Mouse (Mus musculus): ENCODE measurements around the gene Adgrv1. TPM values are rescaled to one million over a fixed set of nuclear protein-coding genes. Genes with fewer than 3 reads are reported as not detected.

The Adgrv1 gene
- polyA plus RNA-seq, 2 experiments: 0.55 to 0.96 TPM

- TF ChIP-seq POLR2A (IDR thresholded peaks at IDR 0.05; ENCODE audit: borderline replicate concordance, extremely low read depth, insufficient read depth, insufficient read length): no peak
- Histone ChIP-seq H3K4me2 (replicated peaks; ENCODE audit: low read depth, low read length, severe bottlenecking) (no peak overlapping the region), H3K27ac (replicated peaks; ENCODE audit: low read depth, low read length) (no peak overlapping the region), H3K36me3 (ENCODE audit: control insufficient read depth, insufficient read depth, low read length) (no peaks in the 10 kb centered on the region), H3K27me3 (ENCODE audit: control insufficient read depth, insufficient read depth, low read length) (no peaks in the 10 kb centered on the region), H3K9me3 (ENCODE audit: control insufficient read depth, low read length) (no peaks in the 10 kb centered on the region), H3K4me1 (ENCODE audit: control insufficient read depth, insufficient read depth, low read length) (peaks cover 4% of the 10 kb centered on the region; the same call in 1 of the 2 replicates), H3K9ac (ENCODE audit: low read depth, low read length, severe bottlenecking) (no peak overlapping the region), H3K4me3 (replicated peaks; ENCODE audit: low read length) (no peak overlapping the region)
- WGBS: 73% methylated on average over 4 of the region's 4 CpGs
- DNase-seq (ENCODE audit: low spot score) (no peak), ATAC-seq (ENCODE audit: low FRiP score, low read depth) (no peak)
Measured at GRCm38 (mm10) chr13:81133336-81133735, 499.6 kb downstream of the Adgrv1 start.

DNA sequence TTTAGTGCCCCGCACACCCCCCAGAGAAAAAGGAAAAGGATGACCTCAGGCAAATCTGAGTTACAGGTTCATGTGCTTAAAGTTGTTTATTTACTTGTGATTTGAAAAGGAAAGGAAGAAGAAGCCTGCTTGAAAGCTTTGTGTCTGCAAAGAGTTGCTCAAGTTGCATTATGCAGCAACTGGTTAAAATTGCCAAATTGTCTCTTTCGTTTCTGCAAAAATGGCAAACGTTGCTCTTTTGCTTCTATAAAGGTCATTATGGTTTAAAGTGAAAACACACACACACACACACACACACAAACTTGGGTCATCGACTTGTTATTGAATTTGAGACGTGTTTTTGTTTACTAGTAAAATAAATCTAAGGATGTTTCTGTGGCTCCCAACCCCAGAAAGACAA lies 500.3 kb downstream of the Adgrv1 start:
- DNase-seq (ENCODE audit: low spot score) (no peak), ATAC-seq (ENCODE audit: low FRiP score, low read depth) (no peak)
- WGBS: 55% methylated on average over 5 of the region's 5 CpGs
- Histone ChIP-seq H3K9me3 (ENCODE audit: control insufficient read depth, low read length) (no peaks in the 10 kb centered on the region), H3K4me2 (replicated peaks; ENCODE audit: low read depth, low read length, severe bottlenecking) (no peak overlapping the region), H3K9ac (ENCODE audit: low read depth, low read length, severe bottlenecking) (no peak overlapping the region), H3K4me1 (ENCODE audit: control insufficient read depth, insufficient read depth, low read length) (peaks cover 4% of the 10 kb centered on the region; the same call in 1 of the 2 replicates), H3K4me3 (replicated peaks; ENCODE audit: low read length) (no peak overlapping the region), H3K36me3 (ENCODE audit: control insufficient read depth, insufficient read depth, low read length) (no peaks in the 10 kb centered on the region), H3K27me3 (ENCODE audit: control insufficient read depth, insufficient read depth, low read length) (no peaks in the 10 kb centered on the region), H3K27ac (replicated peaks; ENCODE audit: low read depth, low read length) (no peak overlapping the region)
- no peak for TF ChIP-seq POLR2A (IDR thresholded peaks at IDR 0.05; ENCODE audit: borderline replicate concordance, extremely low read depth, insufficient read depth, insufficient read length)

GRCm38 (mm10) chr13:81131860-81132259 lies 501.1 kb downstream of the Adgrv1 start:
- Histone ChIP-seq H3K9ac (ENCODE audit: low read depth, low read length, severe bottlenecking) (no peak overlapping the region), H3K4me3 (replicated peaks; ENCODE audit: low read length) (no peak overlapping the region), H3K9me3 (ENCODE audit: control insufficient read depth, low read length) (no peaks in the 10 kb centered on the region), H3K27me3 (ENCODE audit: control insufficient read depth, insufficient read depth, low read length) (no peaks in the 10 kb centered on the region), H3K4me2 (replicated peaks; ENCODE audit: low read depth, low read length, severe bottlenecking) (no peak overlapping the region), H3K36me3 (ENCODE audit: control insufficient read depth, insufficient read depth, low read length) (no peaks in the 10 kb centered on the region), H3K27ac (replicated peaks; ENCODE audit: low read depth, low read length) (no peak overlapping the region), H3K4me1 (ENCODE audit: control insufficient read depth, insufficient read depth, low read length) (peaks cover 4% of the 10 kb centered on the region; the same call in 1 of the 2 replicates)
- WGBS: 66% methylated on average over 6 of the region's 6 CpGs
- no peak for ATAC-seq (ENCODE audit: low FRiP score, low read depth)
- TF ChIP-seq POLR2A (IDR thresholded peaks at IDR 0.05; ENCODE audit: borderline replicate concordance, extremely low read depth, insufficient read depth, insufficient read length): no peak
- DNase-seq (ENCODE audit: low spot score): no peak

DNA sequence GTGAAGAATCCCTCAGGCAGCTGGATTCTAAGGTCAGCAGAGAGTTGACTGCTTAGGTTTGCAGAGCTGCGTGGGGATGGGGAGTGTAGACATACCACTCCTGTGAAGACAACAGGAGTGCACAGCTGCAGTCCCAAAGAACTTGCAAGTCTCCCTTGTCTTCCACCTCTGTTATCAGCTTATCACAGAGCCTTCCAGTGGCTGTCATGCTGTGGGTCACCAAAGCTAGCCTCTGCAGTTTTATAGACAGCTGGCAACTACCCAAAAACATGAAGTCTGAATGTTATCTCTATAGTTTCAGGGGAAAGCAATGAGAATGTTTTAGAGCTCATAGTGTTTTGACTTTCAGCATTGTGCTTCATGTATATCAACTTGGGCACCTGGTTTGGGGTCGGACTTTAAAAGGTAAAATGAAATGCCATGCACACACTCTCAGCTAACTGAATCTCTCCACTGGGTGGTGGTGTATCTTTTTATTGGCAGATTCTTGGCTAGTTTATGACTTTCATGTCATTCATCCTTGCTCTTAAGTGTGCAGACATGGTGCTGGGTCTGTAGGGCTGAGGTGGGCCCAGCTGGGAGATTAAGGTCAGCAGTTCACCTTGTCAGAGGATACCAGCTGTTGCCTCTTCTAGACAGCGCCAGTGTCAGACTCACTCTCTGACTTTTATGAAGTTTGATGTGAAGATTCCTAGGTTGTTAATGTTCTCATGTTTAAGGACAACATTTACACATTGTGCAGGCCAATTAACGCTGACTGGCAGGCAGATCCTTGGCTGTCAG lies 502.0 kb downstream of the Adgrv1 start:
- Histone ChIP-seq H3K4me3 (replicated peaks; ENCODE audit: low read length) (no peak overlapping the region), H3K36me3 (ENCODE audit: control insufficient read depth, insufficient read depth, low read length) (no peaks in the 10 kb centered on the region), H3K9me3 (ENCODE audit: control insufficient read depth, low read length) (no peaks in the 10 kb centered on the region), H3K4me2 (replicated peaks; ENCODE audit: low read depth, low read length, severe bottlenecking) (no peak overlapping the region), H3K4me1 (ENCODE audit: control insufficient read depth, insufficient read depth, low read length) (peaks cover 4% of the 10 kb centered on the region; the same call in 1 of the 2 replicates), H3K27ac (replicated peaks; ENCODE audit: low read depth, low read length) (no peak overlapping the region), H3K27me3 (ENCODE audit: control insufficient read depth, insufficient read depth, low read length) (no peaks in the 10 kb centered on the region), H3K9ac (ENCODE audit: low read depth, low read length, severe bottlenecking) (no peak overlapping the region)
- ATAC-seq (ENCODE audit: low FRiP score, low read depth): no peak
- TF ChIP-seq POLR2A (IDR thresholded peaks at IDR 0.05; ENCODE audit: borderline replicate concordance, extremely low read depth, insufficient read depth, insufficient read length): no peak
- DNase-seq (ENCODE audit: low spot score): no peak
- 56% methylated on average over 4 of the region's 4 CpGs for WGBS

- no peak overlapping the region for H3K9ac ChIP-seq (ENCODE audit: low read depth, low read length, severe bottlenecking)
- H3K4me3 ChIP-seq (replicated peaks; ENCODE audit: low read length): no peak overlapping the region
- WGBS: 79% methylated on average over 4 of the region's 4 CpGs
- H3K4me1 ChIP-seq (ENCODE audit: control insufficient read depth, insufficient read depth, low read length): no peaks in the 10 kb centered on the region
- DNase-seq (ENCODE audit: low spot score) (no peak), ATAC-seq (ENCODE audit: low FRiP score, low read depth) (no peak)
- H3K27ac ChIP-seq (replicated peaks; ENCODE audit: low read depth, low read length): no peak overlapping the region
- H3K9me3 ChIP-seq (ENCODE audit: control insufficient read depth, low read length): no peaks in the 10 kb centered on the region
- H3K36me3 ChIP-seq (ENCODE audit: control insufficient read depth, insufficient read depth, low read length): no peaks in the 10 kb centered on the region
- no peak overlapping the region for H3K4me2 ChIP-seq (replicated peaks; ENCODE audit: low read depth, low read length, severe bottlenecking)
- no peak for TF ChIP-seq POLR2A (IDR thresholded peaks at IDR 0.05; ENCODE audit: borderline replicate concordance, extremely low read depth, insufficient read depth, insufficient read length)
- no peaks in the 10 kb centered on the region for H3K27me3 ChIP-seq (ENCODE audit: control insufficient read depth, insufficient read depth, low read length)
Measured at GRCm38 (mm10) chr13:81125846-81126245, 507.1 kb downstream of the Adgrv1 start.
